Mouse (Mus musculus) small intestine, adult 2 months (tissue): ENCODE measurements at regions not wholly inside any gene's neighbourhood (a gene's known extent, or its start where the extent isn't known, plus 50 kb on each side); places are given as distances from the start of the nearest gene placed in this dataset.
A peak's percentile ranks its signal among the peaks of the same experiment; 100 is the strongest.

ENCODE experiments used
- H3K27ac ChIP-seq: fragments of 200-500 bp; 2 replicates; pipeline ENCODE4 v1.5.1; 2012; ENCODE audit warnings: low read depth, low read length, control low read depth, inconsistent platforms; ENCODE audit not compliant: insufficient read depth
- H3K27me3 ChIP-seq: fragments of 200-500 bp; 2 replicates; pipeline ENCODE4 v1.6.1; 2012; ENCODE audit warnings: mild to moderate bottlenecking, moderate library complexity, low read length, inconsistent platforms; ENCODE audit not compliant: control insufficient read depth, insufficient read depth
- H3K36me3 ChIP-seq: fragments of 200-500 bp; 2 replicates; pipeline ENCODE4 v1.6.1; 2012; ENCODE audit warnings: mild to moderate bottlenecking, low read length, control low read depth, inconsistent platforms; ENCODE audit not compliant: control insufficient read depth, insufficient read depth
- H3K4me1 ChIP-seq: fragments of 200-500 bp; 2 replicates; pipeline ENCODE4 v1.6.1; 2012; ENCODE audit warnings: low read length, inconsistent platforms, mixed read lengths; ENCODE audit not compliant: control insufficient read depth, insufficient read depth, insufficient read length
- H3K4me3 ChIP-seq: fragments of 200-500 bp; 2 replicates; pipeline ENCODE4 v1.5.1; 2012; ENCODE audit warnings: low read depth, mild to moderate bottlenecking, control low read depth, inconsistent platforms, low read length, moderate library complexity
- CTCF ChIP-seq: fragments of 200-500 bp; IDR thresholded peaks from 2 replicates; pipeline ENCODE4 v1.5.1; 2012; ENCODE audit warnings: low read depth, mild to moderate bottlenecking, control low read depth, inconsistent platforms, low read length, moderate library complexity, mixed read lengths; ENCODE audit not compliant: insufficient replicate concordance, insufficient read length; ENCODE audit errors: extremely low read depth
- POLR2A ChIP-seq: fragments of 200-500 bp; IDR thresholded peaks from 2 replicates; pipeline ENCODE4 v1.6.1; 2012; ENCODE audit warnings: low read depth, mild to moderate bottlenecking, control low read depth, inconsistent platforms, low read length, moderate library complexity
- WGBS: fragments of 180-500 bp; shearing (Covaris S2); methylation state at CpG from one replicate; pipeline ENCODE4 v1.1.7; 2018; 5-methylcytosine and 5-hydroxymethylcytosine counted together

DNA sequence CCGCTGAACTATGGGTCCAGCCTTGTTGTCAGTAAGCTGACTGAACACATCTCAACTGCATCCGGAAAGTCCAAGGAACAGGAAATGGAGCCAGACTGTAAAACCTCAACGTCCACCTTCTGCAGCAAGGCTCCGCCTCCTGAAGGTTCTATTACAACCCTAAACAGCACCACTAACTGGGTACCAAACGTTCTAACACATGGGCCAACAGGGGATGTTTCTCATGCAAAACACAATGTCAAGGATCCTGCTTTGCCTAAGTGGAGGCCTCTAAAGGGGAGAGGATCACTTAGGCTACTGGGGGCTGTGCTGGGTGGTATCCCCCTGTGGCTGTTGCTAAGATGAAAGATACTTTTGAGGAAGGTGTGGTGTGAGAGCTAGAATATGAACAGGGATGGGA is 51.0 kb upstream of the Stt3b start:
- H3K36me3 ChIP-seq = no peaks in the 10 kb centered on the region
- peaks cover 23% of the 10 kb centered on the region for H3K4me1 ChIP-seq
- TF ChIP-seq CTCF (no peak), POLR2A (no peak)
- H3K27ac ChIP-seq = no peak overlapping the region
- no peak overlapping the region for H3K4me3 ChIP-seq
- 61% methylated on average over 5 of the region's 5 CpGs for WGBS
- no peaks in the 10 kb centered on the region for H3K27me3 ChIP-seq

DNA sequence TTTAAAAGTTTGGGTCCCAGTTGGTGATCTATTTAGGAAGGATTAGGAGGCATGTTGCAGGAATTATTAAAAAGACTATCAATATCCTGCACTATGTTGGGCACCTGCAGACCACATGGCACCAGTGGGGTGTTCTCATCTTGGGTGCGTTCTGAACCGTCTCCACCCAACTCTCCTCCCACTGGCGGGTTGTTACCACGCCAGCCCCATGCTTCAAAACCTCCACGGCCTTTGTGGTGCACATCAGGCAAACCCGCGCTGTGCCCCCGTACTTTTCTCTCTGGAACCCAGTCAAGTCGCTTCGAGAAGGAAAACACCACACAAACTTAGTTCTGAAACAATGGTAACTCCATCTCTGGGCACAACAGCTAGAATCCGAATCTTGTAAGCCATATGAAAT is 51.7 kb upstream of the Stt3b start:
- TF ChIP-seq POLR2A (no peak), CTCF (no peak)
- H3K4me3 ChIP-seq = no peak overlapping the region
- WGBS = 94% methylated on average over 11 of the region's 11 CpGs

DNA sequence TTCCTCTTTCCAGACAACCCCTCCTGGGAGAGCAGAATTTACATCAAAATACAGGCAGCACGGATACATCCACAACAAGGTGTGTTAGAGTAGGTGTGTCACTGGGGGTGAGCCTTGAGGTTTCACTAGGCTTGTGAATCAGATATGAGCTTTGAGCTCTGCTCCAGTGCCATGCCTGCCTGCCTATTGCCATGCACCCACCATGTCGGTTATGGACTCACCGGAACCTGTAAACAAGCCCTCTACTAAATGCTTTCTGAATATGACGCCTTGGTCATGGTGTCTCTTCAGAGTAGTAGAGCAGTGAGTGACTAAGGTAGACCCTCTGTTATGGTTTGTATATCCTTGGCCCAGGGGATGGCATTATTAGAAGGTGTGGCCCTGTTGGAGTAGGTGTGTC is 52.3 kb upstream of the Stt3b start:
- H3K4me3 ChIP-seq = no peak overlapping the region
- WGBS = 91% methylated on average over 4 of the region's 4 CpGs
- TF ChIP-seq POLR2A (no peak), CTCF (no peak)

More for the DNA sequence above, 51.7 kb upstream of the Stt3b start:
- Histone ChIP-seq H3K36me3 (no peaks in the 10 kb centered on the region), H3K27ac (no peak overlapping the region), H3K27me3 (no peaks in the 10 kb centered on the region), H3K4me1 (peaks cover 22% of the 10 kb centered on the region)

DNA sequence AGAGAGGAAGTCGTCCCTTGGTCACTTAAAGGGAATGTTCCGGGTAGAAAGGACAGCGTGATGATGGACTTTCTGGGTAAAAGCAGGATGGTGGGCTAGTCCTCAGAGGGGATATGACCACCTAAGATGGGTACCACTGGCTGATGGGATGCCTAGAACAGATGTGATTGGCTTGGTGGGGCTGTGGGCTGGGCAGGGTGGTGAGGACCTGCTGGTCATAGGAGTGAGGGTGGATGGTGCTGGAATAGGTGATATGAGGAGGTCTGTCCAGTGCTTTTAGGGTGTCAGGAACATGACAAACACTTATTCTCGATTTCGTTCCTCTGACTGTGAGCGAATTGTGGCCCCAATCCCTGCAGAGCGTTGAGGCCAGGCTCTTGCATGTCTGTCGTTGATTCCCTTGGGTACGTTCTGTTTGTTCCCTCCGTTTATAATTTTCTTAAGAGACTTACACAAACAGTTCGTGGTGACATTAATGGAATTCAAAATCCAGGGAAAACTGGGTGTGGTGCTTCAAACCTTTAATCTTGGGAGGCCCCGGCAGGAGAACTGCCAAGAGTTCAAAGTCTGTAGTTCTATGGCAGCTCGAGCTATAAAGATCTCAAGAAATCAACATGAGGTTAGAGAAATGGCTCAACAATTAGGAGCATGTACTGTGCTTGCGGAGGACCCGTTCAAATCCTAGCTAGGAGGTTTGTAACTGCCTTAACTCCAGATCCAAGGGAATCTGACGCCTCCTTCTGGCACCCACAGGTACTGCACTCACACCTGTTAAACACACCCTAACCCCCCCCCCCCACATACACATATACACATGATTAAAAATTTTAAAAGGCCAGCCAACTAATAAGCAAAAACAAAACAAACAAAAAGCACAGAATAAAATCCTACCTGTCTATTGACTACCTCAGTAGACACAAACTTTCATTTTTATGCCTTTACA is 55.0 kb upstream of the Stt3b start:
- WGBS = 45% methylated on average over 16 of the region's 16 CpGs
- no peaks in the 10 kb centered on the region for H3K36me3 ChIP-seq
- 0 out of 2 replicates have a peak overlapping the region, but pooled peaks have one; percentile 11 for H3K4me3 ChIP-seq
- H3K4me1 ChIP-seq = peaks cover 19% of the 10 kb centered on the region
- peak overlapping the region; percentile 79 for H3K27ac ChIP-seq
- H3K27me3 ChIP-seq = no peaks in the 10 kb centered on the region
- TF ChIP-seq CTCF (peak; percentile 56; the same call in 1 of the 2 replicates), POLR2A (no peak)

More for the DNA sequence above, 52.3 kb upstream of the Stt3b start:
- no peaks in the 10 kb centered on the region for H3K27me3 ChIP-seq
- peak overlapping the region; percentile 68 for H3K27ac ChIP-seq
- H3K4me1 ChIP-seq = peaks cover 19% of the 10 kb centered on the region
- H3K36me3 ChIP-seq = no peaks in the 10 kb centered on the region

DNA sequence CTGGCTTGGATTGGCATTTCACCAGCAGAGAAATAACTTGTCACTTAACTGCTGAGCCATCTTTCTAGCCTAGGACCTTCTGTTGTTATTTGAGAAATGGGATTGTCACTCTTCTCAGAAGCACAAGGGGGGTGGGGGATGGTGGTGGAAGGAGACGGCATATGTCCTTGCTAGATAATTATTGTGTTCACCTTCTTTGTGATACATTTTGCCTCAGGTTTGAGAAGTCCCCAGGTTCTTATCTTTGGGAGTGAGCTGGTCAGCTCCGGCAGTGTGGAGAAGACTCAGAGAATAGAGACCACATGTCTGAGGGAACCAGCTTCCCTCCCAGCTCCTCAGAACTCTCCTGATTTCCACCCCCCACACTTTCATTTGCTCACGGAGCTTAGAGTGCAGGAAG is 57.6 kb upstream of the Stt3b start:
- H3K27ac ChIP-seq = no peak overlapping the region
- H3K36me3 ChIP-seq = no peaks in the 10 kb centered on the region
- H3K27me3 ChIP-seq = no peaks in the 10 kb centered on the region
- 90% methylated on average over 3 of the region's 3 CpGs for WGBS
- H3K4me3 ChIP-seq = no peak overlapping the region
- peaks cover 12% of the 10 kb centered on the region for H3K4me1 ChIP-seq
- TF ChIP-seq POLR2A = no peak
- no peak for TF ChIP-seq CTCF

DNA sequence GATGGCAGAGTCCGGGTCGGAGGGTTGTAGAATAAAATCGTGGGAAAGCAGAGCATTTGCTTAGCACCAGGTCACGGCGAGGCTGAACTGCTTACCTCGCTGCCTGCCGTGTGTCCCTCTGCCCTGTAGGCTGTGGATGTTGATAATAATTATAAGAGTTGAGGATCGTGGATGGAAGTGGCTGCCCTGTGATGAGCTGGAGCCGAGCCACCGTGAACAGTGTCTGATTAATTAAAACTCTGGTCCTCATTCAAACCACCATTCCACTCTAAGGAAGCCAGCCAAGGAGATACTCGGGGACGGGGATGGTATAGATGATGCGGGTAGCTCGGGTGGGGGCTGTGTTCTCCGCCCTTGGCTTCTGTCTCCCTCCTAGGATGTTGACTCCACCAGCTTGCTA is 70.1 kb upstream of the Stt3b start:
- no peak overlapping the region for H3K27ac ChIP-seq
- WGBS = 84% methylated on average over 15 of the region's 15 CpGs
- H3K27me3 ChIP-seq = no peaks in the 10 kb centered on the region
- no peaks in the 10 kb centered on the region for H3K36me3 ChIP-seq
- TF ChIP-seq CTCF (no peak), POLR2A (no peak)
- H3K4me1 ChIP-seq = no peaks in the 10 kb centered on the region
- H3K4me3 ChIP-seq = no peak overlapping the region

DNA sequence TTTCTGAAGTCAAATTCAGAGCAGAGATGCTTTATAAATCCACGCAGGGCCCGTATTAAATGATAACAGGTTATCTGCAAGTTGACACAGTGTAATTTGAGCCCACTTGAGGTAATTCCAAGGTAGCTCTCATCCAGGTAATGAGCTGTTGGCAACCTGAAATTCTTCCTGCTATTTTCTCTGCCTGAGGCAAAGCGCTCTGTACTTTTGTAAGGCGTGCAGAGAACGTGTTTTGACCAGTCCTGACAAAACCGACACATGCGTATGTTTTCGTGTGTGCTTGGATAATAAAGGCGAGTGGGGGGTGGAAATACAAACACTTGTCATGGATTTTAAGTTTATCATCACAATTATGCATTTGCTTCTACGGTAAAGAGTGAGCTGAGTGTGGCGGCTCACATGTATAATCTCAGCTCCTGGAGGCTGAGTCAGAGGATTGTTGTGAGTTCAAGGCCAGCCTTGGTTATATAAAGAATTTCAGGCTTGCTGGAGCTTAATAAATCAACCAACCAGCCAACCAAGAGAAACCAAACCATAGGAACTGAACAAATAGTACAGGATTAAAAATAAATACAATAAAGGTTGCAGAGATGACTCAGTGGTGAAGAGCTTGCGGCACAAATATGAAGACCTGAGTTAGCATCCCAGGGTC is 72.7 kb upstream of the Stt3b start:
- H3K27me3 ChIP-seq = no peaks in the 10 kb centered on the region
- peaks cover under 1% of the 10 kb centered on the region; the same call in 1 of the 2 replicates for H3K4me1 ChIP-seq
- H3K27ac ChIP-seq = no peak overlapping the region
- no peak for TF ChIP-seq CTCF
- TF ChIP-seq POLR2A = no peak
- H3K36me3 ChIP-seq = no peaks in the 10 kb centered on the region
- 87% methylated on average over 12 of the region's 12 CpGs for WGBS
- H3K4me3 ChIP-seq = no peak overlapping the region

DNA sequence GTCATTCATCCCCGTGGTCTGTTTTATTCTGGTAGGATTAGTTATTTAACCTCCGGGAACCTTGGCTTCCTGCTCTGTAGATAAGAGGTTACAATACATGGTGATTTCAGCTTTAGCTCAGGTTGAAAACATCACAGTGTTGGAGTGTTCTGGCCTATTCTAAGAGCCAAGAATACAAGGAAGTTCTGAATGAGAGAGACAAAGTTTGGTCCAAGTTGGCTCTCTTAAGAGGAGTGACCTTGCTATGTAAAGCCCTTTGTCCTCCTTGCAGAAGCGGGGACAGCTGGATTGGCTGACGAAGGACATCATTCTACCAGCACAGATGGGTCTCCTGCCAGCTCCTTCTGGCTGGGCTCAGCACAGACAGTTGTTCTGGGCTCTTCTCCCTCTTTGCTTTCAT is 73.7 kb upstream of the Stt3b start:
- TF ChIP-seq CTCF (no peak), POLR2A (no peak)

More for the DNA sequence above, 73.7 kb upstream of the Stt3b start:
- H3K4me1 ChIP-seq = peaks cover 2% of the 10 kb centered on the region; the same call in 1 of the 2 replicates
- H3K27ac ChIP-seq = no peak overlapping the region
- no peaks in the 10 kb centered on the region for H3K36me3 ChIP-seq
- no peak overlapping the region for H3K4me3 ChIP-seq
- no peaks in the 10 kb centered on the region for H3K27me3 ChIP-seq
- WGBS = 14% methylated on average over 4 of the region's 4 CpGs
